Mouse (Mus musculus): Measurements from ENCODE around the gene Slitrk1. TPM values are rescaled to one million over a fixed set of nuclear protein-coding genes. Genes with fewer than 3 reads are reported as not detected.

Slitrk1 gene
- polyA plus RNA-seq, 1 experiment from 2014 or later: not detected

- Histone ChIP-seq H3K36me3 (ENCODE audit: control insufficient read depth, insufficient read depth, low read length) (no peaks in the 10 kb centered on the region), H3K27me3 (ENCODE audit: control insufficient read depth, insufficient read depth, low read depth, low read length) (no peaks in the 10 kb centered on the region), H3K4me1 (replicated peaks; ENCODE audit: control insufficient read depth, insufficient read depth, low read length) (no peaks in the 10 kb centered on the region), H3K4me3 (ENCODE audit: low read length) (no peak overlapping the region), H3K27ac (ENCODE audit: low read length) (no peak overlapping the region), H3K9me3 (ENCODE audit: control insufficient read depth, low read length) (no peaks in the 10 kb centered on the region), H3K9ac (ENCODE audit: low read length) (no peak overlapping the region), H3K4me2 (ENCODE audit: low read depth, low read length) (no peak overlapping the region)
- 75% methylated on average over 7 of the region's 7 CpGs for WGBS
- ATAC-seq (ENCODE audit: low read depth): no peak
These were observed 15.4 kb downstream of the Slitrk1 start for GRCm38 (mm10) chr14:108898601-108899000.

- 35% methylated on average over 2 of the region's 2 CpGs for WGBS
- no peak for ATAC-seq (ENCODE audit: low read depth)
- H3K9ac ChIP-seq (ENCODE audit: low read length): no peak overlapping the region
These were observed 18.5 kb downstream of the Slitrk1 start for GRCm38 (mm10) chr14:108895456-108895855.

GRCm38 (mm10) chr14:108867816-108868215 lies 46.1 kb downstream of the Slitrk1 start:
- no peak overlapping the region for H3K27ac ChIP-seq (ENCODE audit: low read length)
- no peaks in the 10 kb centered on the region for H3K36me3 ChIP-seq (ENCODE audit: control insufficient read depth, insufficient read depth, low read length)
- no peak overlapping the region for H3K4me3 ChIP-seq (ENCODE audit: low read length)
- H3K4me1 ChIP-seq (replicated peaks; ENCODE audit: control insufficient read depth, insufficient read depth, low read length): no peaks in the 10 kb centered on the region
- no peaks in the 10 kb centered on the region for H3K27me3 ChIP-seq (ENCODE audit: control insufficient read depth, insufficient read depth, low read depth, low read length)
- H3K9me3 ChIP-seq (ENCODE audit: control insufficient read depth, low read length): no peaks in the 10 kb centered on the region
- no peak overlapping the region for H3K4me2 ChIP-seq (ENCODE audit: low read depth, low read length)
- ATAC-seq (ENCODE audit: low read depth): no peak
- no peak overlapping the region for H3K9ac ChIP-seq (ENCODE audit: low read length)

More at GRCm38 (mm10) chr14:108895456-108895855, 18.5 kb downstream of the Slitrk1 start:
- Histone ChIP-seq H3K4me1 (replicated peaks; ENCODE audit: control insufficient read depth, insufficient read depth, low read length) (no peaks in the 10 kb centered on the region), H3K9me3 (ENCODE audit: control insufficient read depth, low read length) (no peaks in the 10 kb centered on the region), H3K27ac (ENCODE audit: low read length) (no peak overlapping the region), H3K4me3 (ENCODE audit: low read length) (no peak overlapping the region), H3K36me3 (ENCODE audit: control insufficient read depth, insufficient read depth, low read length) (no peaks in the 10 kb centered on the region), H3K4me2 (ENCODE audit: low read depth, low read length) (no peak overlapping the region), H3K27me3 (ENCODE audit: control insufficient read depth, insufficient read depth, low read depth, low read length) (no peaks in the 10 kb centered on the region)

GRCm38 (mm10) chr14:108864631-108865030 lies 49.3 kb downstream of the Slitrk1 start:
- ATAC-seq (ENCODE audit: low read depth): no peak
- H3K4me3 ChIP-seq (ENCODE audit: low read length): no peak overlapping the region
- no peak overlapping the region for H3K9ac ChIP-seq (ENCODE audit: low read length)

GRCm38 (mm10) chr14:108859310-108859709 lies 54.6 kb downstream of the Slitrk1 start:
- ATAC-seq (ENCODE audit: low read depth): no peak
- no peaks in the 10 kb centered on the region for H3K27me3 ChIP-seq (ENCODE audit: control insufficient read depth, insufficient read depth, low read depth, low read length)
- H3K4me1 ChIP-seq (replicated peaks; ENCODE audit: control insufficient read depth, insufficient read depth, low read length): no peaks in the 10 kb centered on the region
- no peak overlapping the region for H3K4me3 ChIP-seq (ENCODE audit: low read length)
- 83% methylated on average over 1 of the region's 1 CpGs for WGBS
- no peak overlapping the region for H3K9ac ChIP-seq (ENCODE audit: low read length)
- H3K9me3 ChIP-seq (ENCODE audit: control insufficient read depth, low read length): no peaks in the 10 kb centered on the region
- no peaks in the 10 kb centered on the region for H3K36me3 ChIP-seq (ENCODE audit: control insufficient read depth, insufficient read depth, low read length)
- no peak overlapping the region for H3K27ac ChIP-seq (ENCODE audit: low read length)
- no peak overlapping the region for H3K4me2 ChIP-seq (ENCODE audit: low read depth, low read length)

More at GRCm38 (mm10) chr14:108864631-108865030, 49.3 kb downstream of the Slitrk1 start:
- H3K27ac ChIP-seq (ENCODE audit: low read length): no peak overlapping the region
- H3K36me3 ChIP-seq (ENCODE audit: control insufficient read depth, insufficient read depth, low read length): no peaks in the 10 kb centered on the region
- H3K4me2 ChIP-seq (ENCODE audit: low read depth, low read length): no peak overlapping the region
- H3K27me3 ChIP-seq (ENCODE audit: control insufficient read depth, insufficient read depth, low read depth, low read length): no peaks in the 10 kb centered on the region
- no peaks in the 10 kb centered on the region for H3K4me1 ChIP-seq (replicated peaks; ENCODE audit: control insufficient read depth, insufficient read depth, low read length)
- no peaks in the 10 kb centered on the region for H3K9me3 ChIP-seq (ENCODE audit: control insufficient read depth, low read length)
